Mouse (Mus musculus): ENCODE measurements around the gene Mxd3.

Mxd3 gene

GRCm38 (mm10) chr13:55329683-55330566, at the start of gene Mxd3:
Gene Mxd3, minus strand, starts transcription at chr13:55329823.
- DNase-seq = peak; percentile 86

GRCm38 (mm10) chr13:55378907-55379580, 49.4 kb upstream of the Mxd3 start:
- DNase-seq = no peak

DNA sequence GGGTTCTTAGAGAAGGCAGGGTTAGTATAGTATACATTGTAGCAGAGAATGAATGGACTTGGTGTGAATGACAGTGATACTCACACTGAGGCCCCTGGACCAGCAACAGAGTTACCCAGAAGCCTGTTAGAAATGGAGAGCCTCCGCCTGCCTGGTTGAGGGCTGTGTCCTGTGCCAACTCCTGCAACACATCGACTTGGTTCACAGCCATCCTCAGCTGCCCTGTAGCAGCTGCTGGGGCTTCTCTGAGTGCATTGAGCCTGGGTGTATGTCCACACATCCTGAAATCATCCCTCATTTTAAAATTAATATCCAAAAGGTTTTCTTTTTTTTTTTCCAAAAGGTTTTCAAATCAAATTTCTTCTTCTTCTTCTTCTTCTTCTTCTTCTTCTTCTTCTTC, 46.3 kb upstream of the Mxd3 start:
- no peak for DNase-seq

DNA sequence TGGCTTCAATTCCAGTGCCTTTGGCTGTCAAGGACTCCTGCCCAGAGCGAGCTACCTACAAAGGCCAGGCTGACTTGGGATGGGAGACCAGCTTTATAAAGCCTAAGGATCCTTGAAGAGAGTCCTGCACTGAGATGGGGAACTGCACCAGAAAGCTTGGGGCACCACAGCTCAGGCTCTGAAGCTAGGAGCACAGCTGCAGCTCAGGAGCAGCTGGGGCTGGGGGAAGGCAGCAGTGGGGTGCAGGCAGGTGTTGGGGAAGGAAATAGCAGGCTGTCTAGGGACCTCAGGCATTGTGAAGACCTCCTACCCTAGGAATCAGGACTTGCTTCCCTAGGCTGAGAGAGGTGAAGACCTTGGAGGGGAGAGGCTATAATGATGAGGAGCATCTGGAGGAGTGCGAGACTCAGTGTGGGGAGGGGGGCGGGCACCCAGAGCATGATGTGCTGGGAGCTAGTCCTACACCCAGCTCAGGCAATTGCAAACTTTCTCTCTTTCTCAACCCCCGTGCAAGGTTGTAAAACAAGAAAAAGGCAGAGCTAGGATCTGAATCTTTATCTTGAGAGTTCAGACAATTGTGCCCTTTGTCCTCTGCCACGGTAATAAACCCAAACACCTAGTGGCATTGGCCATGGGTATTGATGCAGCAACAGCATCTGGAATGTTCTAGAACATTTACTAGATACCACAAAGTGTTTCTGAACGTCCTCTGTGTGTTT, 44.7 kb upstream of the Mxd3 start:
- DNase-seq = no peak

DNA sequence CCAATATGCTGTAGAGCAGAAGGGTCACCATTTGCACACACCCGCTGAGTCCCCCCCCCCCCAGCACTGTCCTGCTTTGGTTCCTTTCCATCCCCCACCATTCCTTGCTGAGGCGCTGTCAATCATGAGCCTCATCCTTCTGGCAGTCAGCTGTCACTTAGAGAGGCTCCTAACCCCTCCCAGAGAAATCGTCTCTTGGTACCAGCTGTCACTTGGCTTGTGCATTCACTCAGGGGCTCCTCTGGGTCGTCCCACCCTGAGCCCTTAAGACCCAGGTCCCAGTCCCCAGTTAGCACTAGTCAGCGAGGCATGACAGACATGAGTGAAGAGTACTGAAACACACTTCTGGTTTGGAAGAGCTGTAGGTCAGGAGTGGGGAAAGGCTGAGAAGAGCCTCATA, 42.1 kb upstream of the Mxd3 start:
- DNase-seq = no peak

- no peak for DNase-seq
Observed at GRCm38 (mm10) chr13:55371007-55371681, 41.5 kb upstream of the Mxd3 start.

DNA sequence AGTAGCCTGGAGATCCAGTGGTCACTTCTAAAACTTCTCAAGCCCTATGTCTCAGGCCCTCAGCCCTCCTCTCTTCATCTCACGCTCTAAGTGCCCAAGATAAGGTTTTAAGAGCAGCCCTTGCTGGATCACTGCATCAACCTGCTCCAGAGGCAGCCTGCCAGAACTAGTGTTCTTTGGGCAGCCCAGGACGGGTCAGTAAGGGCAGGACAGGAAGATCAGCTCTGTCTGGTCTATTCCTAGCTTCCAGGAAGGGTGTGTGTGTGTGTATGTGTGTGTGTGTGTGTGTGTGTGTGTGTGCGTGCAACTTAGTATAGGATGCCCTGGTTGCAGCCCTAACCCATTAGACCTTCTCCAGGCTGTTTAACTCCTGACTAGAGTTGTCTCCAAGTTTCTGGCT, 40.6 kb upstream of the Mxd3 start:
- DNase-seq = no peak

GRCm38 (mm10) chr13:55369531-55370114, 40.0 kb upstream of the Mxd3 start, which contains the start of gene Rgs14:
Gene Rgs14, plus strand, starts transcription at chr13:55369732.
- DNase-seq = no peak

DNA sequence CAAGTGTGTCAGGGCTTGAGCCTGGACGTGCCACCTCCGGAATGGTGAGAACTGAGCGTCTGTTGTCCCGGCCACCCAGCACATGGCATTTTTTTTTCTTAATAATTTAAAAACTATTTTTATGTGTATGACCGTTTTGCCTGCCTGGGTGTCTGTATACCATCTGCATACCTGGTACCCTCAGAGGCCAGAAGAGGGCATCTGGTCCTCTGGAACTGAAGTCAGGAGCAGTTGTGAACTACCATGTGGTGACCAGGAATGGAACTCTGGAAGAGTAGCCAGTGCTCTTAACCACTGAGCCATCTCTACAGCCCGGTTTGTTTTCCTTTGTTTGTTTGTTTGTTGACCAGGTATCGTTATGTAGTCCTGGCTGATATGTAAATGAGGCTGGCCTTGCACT, 38.8 kb upstream of the Mxd3 start:
- DNase-seq = no peak

DNA sequence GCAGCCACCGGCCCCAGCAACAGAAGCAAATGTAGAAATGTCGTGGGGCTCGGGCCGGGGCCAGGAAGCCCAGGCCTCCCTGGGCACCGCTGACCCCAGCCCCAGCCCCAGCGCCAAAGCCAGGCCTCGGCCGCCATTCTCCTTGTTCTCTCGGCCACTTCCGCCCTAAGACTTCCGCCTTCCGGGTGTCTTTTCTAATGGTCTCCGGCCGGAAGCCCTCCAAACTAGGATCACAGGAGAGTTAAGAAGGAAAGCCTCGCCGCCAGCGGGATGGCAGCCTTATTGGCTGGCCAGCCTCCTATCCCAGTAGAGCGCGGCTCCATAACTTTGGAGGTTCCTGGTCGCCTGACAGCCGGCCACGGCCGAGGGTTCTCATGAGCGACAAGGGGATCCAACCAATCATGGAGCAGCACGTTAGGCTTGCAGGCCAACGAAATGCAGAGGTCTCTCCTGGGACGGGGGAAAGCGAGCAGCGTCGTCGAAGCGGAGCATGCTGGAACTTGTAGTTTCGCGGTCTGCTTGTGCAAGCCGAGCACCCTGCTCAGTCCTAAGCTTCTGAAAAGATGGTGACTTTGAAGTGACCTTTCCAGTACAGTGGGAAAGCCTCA, 32.9 kb upstream of the Mxd3 start, which contains the start of gene Lman2:
TSS of gene Lman2 (minus strand) at position 331 of the 608 bp plus-strand sequence.
- peak; percentile 88 for DNase-seq

- peak; percentile 14 for DNase-seq
Observed at GRCm38 (mm10) chr13:55361974-55362452, 32.4 kb upstream of the Mxd3 start.

- DNase-seq = no peak
Observed at GRCm38 (mm10) chr13:55361145-55361544, 31.5 kb upstream of the Mxd3 start.

GRCm38 (mm10) chr13:55346745-55347144, 17.1 kb upstream of the Mxd3 start:
- no peak for DNase-seq

GRCm38 (mm10) chr13:55344286-55344685, 14.7 kb upstream of the Mxd3 start:
- DNase-seq = no peak

DNA sequence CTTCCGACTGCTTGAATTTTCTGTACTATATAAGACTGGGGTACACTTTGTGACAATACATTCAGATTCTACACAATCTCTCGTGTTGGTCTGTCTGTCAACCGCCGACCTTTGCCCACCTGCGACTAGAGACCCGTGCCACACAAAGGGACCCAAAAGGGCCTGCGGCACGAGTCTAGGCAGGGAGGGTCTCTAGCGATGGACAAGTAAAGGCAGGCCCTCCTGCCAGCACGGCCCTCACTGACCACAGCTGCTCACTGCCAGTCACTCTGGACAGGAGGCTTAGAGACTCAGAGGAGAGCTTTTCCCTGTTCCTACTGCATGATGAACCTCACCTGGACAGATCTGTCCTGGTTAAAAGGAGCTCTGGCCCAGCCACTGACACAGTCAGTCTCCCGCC, 12.8 kb upstream of the Mxd3 start:
- DNase-seq = no peak

- DNase-seq = no peak
Observed at GRCm38 (mm10) chr13:55339259-55339658, 9.6 kb upstream of the Mxd3 start.

DNA sequence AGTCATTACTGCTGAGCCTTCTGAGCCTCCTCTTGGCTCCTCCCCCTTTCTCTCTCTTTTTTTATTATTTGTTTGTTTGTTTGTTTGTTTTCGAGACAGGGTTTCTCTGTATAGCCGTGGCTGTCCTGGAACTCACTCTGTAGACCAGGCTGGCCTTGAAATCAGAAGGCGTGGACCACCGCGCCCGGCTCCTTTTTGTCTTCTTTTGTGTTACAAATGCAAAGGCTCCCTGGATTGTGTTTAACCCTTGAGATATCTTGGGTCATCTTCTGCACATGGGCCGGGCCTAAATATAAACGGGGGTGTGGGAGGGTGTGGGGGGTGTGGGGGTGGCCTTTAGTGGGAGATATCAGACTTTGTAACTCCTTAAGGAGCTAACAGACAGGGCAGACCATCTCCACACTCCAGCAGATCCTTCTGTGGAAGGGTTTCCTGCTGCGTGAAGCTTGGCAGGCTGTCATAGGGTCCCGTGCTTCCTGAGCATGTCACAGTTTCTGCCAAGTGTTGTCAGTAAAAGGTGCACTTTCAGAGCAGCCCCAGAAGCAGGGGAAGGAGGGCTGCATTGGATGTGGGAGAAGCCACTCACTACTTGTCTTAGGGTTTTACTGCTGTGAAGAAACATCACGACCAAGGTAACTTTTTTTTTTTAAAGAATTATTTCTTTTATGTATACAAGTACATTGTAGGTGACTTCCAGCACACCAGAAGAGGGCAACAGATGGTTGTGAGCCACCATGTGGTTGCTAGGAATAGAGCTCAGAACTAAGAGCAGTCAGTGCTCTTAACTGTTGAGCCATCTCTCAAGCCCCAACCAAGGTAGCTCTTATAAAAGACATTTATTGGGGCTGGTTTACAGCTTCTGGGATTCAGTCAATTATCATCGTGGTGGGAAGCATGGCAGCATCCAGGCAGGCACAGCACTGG, 8.8 kb upstream of the Mxd3 start:
- no peak for DNase-seq

DNA sequence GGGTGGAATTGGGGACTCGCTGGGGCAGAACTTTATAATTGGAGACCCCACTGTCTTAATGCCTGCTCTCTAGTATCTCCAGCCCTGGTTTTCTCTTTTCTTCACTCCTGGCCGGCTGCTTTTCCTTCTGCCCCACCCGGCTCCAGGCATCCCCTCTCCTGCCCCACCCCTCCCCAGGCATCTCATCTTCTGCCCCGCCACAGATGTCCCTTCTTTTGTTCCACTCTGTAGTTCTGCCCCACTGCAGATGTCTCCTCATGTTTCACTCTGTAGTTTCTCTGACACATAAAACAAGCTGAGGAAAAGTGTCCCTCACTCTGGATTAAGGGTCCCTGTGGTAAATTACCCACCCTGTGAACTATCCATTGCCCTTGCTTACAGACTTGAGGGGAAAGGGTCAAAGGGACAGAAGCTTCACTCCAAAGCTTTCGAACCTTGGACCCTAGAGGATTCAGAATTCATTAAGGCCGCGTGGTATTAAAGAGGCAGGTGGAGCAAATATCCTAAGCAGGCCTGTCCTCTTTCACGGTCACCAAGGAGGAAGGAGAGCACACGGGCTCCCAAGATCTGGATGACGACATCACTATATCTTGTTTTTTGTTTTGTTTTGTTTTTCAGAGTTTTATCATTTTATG, 7.8 kb upstream of the Mxd3 start:
- no peak for DNase-seq

- no peak for DNase-seq
Observed at GRCm38 (mm10) chr13:55335701-55336100, 6.1 kb upstream of the Mxd3 start.

DNA sequence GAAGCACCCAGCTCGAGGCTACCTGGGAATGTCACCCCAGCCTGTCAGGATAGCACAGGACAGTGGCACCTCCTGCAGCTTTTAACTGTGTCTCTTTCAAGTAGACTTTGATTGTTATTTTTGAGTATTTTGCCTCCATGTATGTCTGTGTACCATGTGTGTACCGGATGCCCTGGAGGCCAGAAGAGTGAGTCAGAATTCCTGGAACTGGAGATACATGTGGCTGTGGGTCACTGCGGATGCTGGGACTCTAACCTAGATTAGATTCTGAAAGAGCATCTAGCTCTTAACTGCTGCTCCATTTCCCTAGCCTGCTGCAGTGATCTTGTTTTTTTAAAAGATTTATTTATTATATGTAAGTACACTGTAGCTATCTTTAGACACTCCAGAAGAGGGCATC, 2.7 kb upstream of the Mxd3 start:
- no peak for DNase-seq

Data from right cerebral cortex, postnatal 4 days (tissue).